Mouse (Mus musculus): ENCODE measurements around the gene Gcm1.
A peak's percentile ranks its signal among the peaks of the same experiment; 100 is the strongest.

GRCm38 (mm10) chr9:78024823-78025222, 26.9 kb upstream of the Gcm1 start:
- peak; percentile 94 for TF ChIP-seq CTCF (IDR thresholded peaks at IDR 0.05)
- TF ChIP-seq EP300 (IDR thresholded peaks at IDR 0.05), result no peak
